Mouse (Mus musculus) granulocyte monocyte progenitor cell, adult 5-6 weeks (primary cell): ENCODE measurements around the gene Slc15a2. TPM values are rescaled to one million over a fixed set of nuclear protein-coding genes. Genes with fewer than 3 reads are reported as not detected.

Source experiments
- ATAC-seq: replicated peaks from 2 replicates; pipeline ENCODE4 v1.8.0; 2016; ENCODE audit warnings: mild to moderate bottlenecking, moderate TSS enrichment, inconsistent platforms; ENCODE audit not compliant: poor library complexity, severe bottlenecking
- total RNA-seq, 2 experiments: library from RNA; stranded (forward) in 1 of 2; stranded (reverse) in 1 of 2; fragments of 200-712, 200-1000 nt in 1 of 2; fragments of >200 nt in 1 of 2; fragmentation: Nextera tagmentation in 1 of 2; gene quantifications; 2 replicates each; pipeline ENCODE4 v1.2.3; 2014 to 2017

Gene Slc15a2
- total RNA-seq (2014; fragmentation: Nextera tagmentation), result 5.8 and 9.2 TPM in 2 replicates
- 6.1 and 10.6 TPM in 2 replicates for total RNA-seq (2017)

GRCm38 (mm10) chr16:36784594-36785313, at the start of gene Slc15a2:
Gene Slc15a2, minus strand, starts transcription at chr16:36784962.
- ATAC-seq, result no peak

DNA sequence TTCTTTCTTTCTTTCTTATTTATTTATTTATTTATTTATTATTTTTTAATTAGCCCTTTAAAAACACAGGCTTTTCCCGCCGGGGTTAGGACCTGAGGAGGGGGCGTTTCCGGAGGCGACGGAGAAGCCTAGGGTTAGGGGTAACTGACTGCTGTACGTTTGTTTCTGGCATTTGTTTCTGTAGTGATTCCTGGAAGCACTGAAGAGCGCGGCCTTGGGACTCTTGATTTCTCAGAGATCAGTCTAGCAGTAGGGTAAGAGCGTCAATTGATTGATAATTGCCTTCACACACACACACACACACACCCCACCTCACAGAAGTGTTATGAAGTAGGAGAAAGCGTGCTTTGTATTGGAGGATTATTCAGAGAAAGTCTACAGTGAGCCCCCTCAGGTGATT, 44.1 kb upstream of the Slc15a2 start:
- no peak for ATAC-seq

DNA sequence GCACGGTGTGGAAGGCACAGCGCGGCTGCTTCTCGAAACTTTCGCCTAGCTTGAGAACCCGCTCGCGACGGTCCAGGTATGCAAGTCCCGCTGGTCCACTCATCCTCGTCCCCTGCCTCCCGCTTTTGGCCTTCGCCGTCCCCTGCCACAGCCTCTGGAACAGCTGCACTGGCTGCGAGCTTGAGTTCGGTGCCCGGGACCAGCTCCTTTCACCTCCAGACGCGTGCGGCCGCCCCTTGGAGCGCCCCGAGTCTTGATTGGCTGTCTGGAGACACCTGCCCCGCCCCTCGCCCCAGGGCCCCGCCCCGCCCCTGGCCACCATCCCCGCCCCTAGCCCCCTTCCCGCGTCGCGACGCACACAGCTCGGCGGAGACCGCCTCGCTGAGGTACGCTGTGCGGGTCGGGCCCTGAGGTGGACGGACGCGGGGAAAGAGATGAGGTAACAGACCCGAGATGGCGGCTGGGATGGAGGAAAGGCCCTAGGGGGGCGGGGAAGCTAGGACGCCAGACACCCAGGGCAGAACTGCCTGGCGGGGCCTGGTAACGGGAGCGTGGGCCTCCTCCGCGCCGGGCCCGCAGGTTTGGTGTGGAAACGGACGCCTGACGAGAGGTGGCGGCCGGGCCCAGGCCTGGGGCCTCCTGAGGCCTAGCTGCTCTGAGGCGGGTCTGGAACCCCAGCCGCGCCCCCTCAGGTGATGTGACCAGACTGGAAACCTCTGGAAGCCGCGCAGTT, 43.5 kb upstream of the Slc15a2 start, which contains the start of gene Iqcb1:
Gene Iqcb1 (plus strand): TSS at position 332 of the 733 bp plus-strand sequence.
- ATAC-seq, result peak; percentile 92

GRCm38 (mm10) chr16:36827611-36828053, 42.9 kb upstream of the Slc15a2 start:
- ATAC-seq, result peak; percentile 53

DNA sequence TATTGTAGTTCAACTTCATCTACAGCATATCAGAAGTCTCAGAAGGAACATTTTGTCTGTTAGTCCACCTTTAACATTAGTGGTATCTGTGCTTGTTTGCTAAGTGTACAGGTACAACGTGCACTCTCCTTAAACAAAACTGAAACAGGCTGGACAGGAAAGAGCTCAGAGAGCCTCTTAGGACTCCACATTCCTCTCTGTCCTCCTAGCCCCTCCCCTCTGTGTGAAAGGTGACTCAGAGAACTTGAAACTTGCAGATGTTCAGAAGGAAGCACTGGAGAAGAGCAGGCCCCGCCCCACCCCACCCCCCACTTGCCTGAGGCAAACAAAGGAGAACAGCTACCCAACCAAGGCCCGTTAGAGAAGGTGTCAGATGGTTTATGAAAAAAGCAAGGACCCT, 36.7 kb upstream of the Slc15a2 start:
- peak; percentile 93 for ATAC-seq

GRCm38 (mm10) chr16:36820747-36821146, 36.0 kb upstream of the Slc15a2 start:
- ATAC-seq, result no peak

- no peak for ATAC-seq
Observed at GRCm38 (mm10) chr16:36820016-36820415, 35.3 kb upstream of the Slc15a2 start.

- ATAC-seq, result peak; percentile 95
Observed at GRCm38 (mm10) chr16:36817321-36817926, 32.7 kb upstream of the Slc15a2 start.

DNA sequence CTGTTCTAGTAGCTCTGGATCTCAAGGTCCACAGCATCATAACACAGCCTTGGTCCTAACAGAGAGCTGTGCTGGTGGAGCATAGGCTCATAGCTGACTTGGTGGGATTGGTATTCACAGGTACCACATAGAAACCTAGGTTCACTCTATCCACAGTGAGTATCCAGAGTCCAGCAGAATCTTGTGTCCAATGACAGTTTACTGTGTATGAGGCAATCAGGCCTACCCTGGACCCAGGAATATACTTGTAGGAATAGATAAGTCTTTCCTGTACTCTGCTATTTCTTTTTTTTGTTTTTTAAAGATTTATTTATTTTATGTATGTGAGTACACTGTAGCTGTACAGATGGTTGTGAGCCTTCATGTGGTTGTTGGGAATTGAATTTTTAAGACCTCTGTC, 32.2 kb upstream of the Slc15a2 start:
- ATAC-seq, result no peak

- ATAC-seq, result no peak
Observed at GRCm38 (mm10) chr16:36813680-36814079, 28.9 kb upstream of the Slc15a2 start.

DNA sequence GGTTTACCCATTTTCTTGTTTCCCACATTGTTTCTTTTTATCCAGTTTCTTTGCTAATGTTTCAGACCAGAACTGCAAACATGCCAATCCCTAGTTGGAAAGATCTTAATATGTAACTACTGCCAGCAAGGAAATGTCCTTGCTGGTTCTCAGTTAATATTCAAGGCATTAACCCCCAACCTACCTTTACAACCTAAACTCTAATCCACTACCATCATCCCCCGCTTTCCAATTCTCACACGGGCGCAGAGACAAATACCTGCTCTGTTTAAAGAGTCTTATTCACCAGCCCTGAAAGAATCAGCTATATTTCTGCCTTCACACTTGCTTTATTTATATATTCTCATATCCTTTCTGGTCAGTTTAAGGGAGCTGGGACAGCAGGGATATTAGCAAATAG, 23.9 kb upstream of the Slc15a2 start:
- ATAC-seq, result no peak

- no peak for ATAC-seq
Observed at GRCm38 (mm10) chr16:36802361-36802760, 17.6 kb upstream of the Slc15a2 start.

- ATAC-seq, result no peak
Observed at GRCm38 (mm10) chr16:36798334-36798733, 13.6 kb upstream of the Slc15a2 start.

DNA sequence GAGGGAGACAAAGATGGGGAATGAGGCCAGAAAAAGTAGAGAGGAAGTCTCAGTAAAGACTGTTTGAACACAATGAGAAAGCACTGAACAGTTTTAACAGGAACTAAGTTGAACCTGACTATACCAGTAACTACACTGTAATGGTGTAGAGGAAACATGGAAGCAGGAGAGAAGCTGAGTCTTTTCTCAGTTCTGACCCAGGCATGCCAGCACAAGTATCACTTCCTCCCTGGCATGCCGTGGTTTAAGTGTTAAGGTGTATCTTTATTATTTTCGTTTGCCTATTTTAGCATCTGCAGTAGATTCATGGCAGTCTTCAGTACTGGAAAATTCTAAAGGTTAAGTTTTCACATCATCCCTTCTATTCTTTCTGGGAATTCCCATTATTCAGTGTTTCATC, 10.2 kb upstream of the Slc15a2 start:
- peak; percentile 59 for ATAC-seq

- no peak for ATAC-seq
Observed at GRCm38 (mm10) chr16:36790166-36790565, 5.4 kb upstream of the Slc15a2 start.

DNA sequence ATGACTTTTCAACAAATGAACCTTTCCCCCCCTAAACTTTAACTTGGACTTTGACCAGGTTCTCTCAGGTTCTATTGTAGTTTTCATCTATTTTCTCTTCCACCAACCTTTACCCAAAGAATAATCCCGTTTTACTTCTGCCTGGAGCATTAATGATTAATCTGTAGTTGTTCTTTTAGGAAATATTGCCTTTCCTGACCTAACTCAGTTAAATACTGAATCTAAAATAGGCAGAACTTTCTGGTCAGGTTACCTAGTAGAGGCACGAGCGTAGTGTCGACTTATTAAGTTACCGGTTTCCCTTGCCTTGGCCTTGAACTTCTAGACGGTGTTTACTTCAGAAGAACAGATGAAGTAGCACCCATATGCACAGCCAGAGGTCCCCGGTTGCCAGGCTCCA, 1.7 kb upstream of the Slc15a2 start:
- ATAC-seq, result no peak

- no peak for ATAC-seq
Observed at GRCm38 (mm10) chr16:36784146-36784545, 616 bp downstream of the Slc15a2 start.

GRCm38 (mm10) chr16:36775658-36776057, 9.1 kb downstream of the Slc15a2 start:
- ATAC-seq, result no peak

DNA sequence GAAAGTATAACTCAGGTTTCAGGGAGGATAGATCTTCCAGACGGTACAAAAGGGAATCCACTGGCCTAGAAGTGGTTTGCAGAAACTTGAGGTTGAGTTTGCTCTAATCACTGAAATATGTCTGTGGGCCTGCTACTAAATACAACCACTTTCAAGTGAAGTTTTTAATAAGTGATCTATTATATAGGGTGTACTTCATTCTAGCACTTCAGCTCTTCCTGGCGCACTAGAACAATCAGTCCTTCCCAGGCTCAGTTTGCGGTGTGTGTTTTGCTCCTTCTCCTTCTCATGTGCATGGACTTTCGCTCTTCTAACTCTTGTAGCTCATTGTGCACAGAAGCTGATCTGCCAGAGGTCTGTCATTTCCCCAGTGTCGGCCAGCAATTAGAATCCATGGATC, 11.8 kb downstream of the Slc15a2 start:
- no peak for ATAC-seq

- no peak for ATAC-seq
Observed at GRCm38 (mm10) chr16:36771703-36772102, 13.1 kb downstream of the Slc15a2 start.

GRCm38 (mm10) chr16:36771244-36771643, 13.5 kb downstream of the Slc15a2 start:
- no peak for ATAC-seq
